Mouse (Mus musculus): ENCODE results near the gene Gsap.
"Not testable (repeated sequence)": the region's sequence is repeated elsewhere in the genome, so short reads cannot be mapped to it uniquely, and the experiment has no call there.

The Gsap gene

DNA sequence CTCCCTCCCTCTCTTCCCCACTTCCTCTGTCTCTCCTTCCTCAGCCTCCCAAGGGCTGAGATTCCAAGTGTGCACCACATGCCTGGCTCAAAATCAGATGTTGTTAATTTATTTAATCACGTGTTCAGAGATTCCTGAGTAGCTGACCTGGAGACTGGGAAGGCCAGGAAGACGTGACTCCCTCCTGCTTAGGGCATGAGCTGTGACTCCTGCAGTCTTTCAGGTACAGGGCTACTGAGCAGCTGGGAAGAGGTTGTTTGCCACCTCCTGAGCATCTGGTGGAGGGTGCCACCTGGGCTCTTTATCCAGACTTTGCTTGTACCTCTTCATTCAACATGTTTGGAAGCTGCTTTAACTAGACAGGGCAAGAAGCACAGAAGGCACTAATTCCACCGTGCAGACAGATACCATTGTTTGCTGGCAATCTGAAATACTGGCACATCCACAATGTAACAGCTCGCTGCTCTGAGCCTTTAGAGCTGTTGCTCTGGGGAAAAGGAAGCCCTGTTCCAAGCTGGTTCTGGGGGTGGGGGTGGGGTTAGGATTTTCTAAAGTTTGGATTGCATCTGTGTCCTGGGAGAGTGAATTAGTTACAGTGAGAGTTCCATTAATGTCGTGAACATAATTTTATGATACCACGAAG, 75.3 kb downstream of the Gsap start:
- no peak for DNase-seq (ENCODE audit: low spot score)

DNA sequence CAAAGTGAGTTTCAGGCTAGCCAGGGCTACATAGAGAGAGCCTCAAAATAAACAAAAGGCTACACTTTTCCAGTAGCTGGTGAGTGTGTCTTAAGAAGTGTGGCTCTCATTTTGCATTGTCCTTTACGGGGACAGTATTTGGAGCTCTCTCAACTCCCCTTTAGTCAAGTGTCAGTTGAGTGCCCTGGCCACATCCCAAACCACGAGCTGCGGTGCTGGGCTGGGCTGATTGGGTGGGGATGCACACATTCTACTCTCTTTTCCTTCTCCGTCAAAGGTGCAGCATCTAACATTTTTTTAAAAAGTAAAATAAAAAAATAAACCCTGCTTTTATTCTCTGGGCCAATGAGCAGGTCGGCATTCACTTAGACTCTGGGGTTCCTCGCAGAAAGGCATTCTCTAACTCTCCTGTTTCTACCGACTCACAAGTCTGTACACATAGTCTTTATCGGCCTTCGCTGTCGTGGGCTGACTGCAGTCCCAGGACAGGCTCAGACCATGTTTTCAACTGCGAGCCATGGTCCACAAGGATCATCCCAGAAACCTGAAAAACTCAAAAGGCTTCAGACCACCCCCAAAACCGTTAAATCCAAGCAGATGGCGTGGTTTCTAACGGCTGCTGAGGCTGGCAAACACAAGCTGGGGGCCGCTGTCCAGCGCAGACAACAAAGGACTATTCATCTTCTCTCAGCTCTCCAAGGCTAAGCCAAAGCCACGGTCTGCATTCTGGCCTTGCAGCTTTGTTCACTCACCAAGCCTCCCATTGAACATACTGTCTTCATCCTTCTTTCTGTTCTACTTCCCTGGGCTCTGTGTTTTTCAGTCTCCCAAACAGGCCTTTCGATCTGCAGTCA, 77.4 kb downstream of the Gsap start:
- no peak for DNase-seq (ENCODE audit: low spot score)

DNA sequence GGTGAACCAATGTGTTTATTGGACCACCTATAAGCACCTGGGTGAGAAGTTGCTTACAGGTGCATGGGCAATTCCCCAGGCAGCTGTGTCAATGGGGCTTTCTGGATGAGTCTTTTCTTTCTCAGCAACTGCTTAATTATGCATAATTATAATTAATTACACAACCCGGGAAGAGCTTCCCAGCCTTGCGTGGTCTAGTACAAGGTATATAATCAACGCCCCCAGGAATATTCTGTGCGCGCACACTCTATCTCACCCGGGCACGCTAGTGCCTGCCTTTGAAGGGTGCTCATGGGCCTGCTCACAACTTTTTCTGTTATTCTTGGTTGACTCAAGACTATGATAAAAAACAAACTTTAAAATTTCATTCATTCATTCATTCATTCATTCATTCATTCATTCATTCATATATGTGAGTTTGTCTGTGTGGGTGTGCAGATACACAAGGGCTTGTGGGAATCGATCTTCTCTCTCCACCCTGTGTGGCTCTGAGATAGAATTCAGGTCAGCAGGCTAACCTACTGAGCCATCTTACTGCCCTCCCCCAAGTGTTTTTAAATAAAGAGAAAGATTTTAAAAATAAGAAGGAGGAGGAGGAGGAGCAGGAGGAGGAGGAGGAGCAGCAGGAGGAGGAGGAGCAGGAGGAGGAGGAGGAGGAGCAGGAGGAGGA, 78.4 kb downstream of the Gsap start:
- DNase-seq (ENCODE audit: low spot score): no peak

DNA sequence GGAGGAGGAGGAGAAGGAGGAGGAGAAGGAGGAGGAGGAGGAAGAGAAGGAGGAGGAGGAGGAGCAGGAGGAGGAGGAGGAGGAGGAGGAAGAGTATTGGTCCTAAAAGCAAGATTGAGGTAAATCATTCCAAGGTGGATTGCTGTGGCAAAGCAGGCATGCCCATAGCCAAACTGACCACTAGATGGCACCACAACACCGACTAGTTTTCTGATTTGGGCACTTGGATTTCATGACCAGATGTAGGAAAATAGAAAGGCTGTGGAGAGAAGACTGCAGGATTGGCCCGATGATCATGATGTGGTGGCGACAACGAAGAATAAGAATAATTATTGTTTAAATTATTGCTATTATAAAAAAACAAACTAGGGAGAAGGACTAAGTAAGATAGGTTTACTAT, 79.0 kb downstream of the Gsap start:
- peak; percentile 94 for DNase-seq (ENCODE audit: low spot score)

DNA sequence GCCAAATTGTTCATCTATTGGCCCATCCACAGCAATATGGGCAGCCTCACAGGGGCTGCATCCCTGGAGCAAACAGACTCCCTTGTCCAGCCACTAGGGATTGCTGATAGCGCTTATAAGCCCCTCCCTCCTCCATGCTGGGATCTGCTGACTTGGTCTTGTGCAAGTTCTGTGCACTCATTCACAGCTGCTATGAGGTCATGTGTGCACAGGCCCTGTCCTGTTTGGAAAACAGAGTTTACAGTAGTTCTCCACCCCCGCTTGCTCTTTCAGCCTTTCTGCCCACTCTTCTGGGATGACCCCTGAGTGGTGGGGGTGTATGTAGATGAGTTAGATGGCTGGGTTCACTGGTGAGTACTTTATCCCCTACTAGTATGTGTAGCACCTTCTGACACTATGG, 81.0 kb downstream of the Gsap start:
- DNase-seq (ENCODE audit: low spot score): no peak

DNA sequence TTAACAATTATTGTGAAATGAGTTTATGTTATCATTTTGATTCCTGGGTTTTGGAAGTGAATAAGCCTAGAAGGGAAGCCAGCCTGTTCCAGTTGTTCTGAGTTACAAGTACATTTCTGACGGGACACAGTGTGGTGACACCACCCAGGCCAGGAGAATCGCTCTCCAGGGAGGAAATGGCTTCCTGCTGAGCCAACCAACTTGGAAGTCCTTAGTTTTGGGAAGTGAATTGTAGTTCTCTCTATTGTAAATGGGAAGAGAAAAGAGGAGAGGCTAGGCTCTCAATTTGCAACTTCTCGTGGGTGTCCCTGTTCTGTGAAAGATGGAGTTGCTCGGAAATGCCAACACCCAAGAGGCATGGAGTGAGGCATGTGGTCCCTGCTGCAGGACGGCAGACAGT, 83.4 kb downstream of the Gsap start:
- no peak for DNase-seq (ENCODE audit: low spot score)

DNA sequence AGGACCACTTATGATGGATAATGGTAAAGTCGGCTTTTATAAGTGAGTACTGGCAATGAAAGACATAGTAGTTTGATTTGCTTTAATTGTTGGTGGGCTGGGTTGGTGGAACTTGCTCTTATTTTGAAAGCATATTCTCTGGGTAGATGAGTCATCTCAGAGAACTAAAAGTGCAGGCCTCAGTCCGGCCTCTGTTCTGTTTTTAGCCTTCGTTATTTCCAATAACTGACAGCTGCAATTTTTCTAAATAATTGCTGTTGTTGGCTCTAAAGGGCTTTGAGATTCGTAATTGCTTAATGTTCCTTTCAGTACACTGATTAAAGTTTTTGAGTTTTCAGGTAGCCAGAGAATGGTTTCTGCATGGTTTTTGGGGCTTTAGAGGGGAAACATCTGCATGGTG, 84.7 kb downstream of the Gsap start:
- no peak for DNase-seq (ENCODE audit: low spot score)

DNA sequence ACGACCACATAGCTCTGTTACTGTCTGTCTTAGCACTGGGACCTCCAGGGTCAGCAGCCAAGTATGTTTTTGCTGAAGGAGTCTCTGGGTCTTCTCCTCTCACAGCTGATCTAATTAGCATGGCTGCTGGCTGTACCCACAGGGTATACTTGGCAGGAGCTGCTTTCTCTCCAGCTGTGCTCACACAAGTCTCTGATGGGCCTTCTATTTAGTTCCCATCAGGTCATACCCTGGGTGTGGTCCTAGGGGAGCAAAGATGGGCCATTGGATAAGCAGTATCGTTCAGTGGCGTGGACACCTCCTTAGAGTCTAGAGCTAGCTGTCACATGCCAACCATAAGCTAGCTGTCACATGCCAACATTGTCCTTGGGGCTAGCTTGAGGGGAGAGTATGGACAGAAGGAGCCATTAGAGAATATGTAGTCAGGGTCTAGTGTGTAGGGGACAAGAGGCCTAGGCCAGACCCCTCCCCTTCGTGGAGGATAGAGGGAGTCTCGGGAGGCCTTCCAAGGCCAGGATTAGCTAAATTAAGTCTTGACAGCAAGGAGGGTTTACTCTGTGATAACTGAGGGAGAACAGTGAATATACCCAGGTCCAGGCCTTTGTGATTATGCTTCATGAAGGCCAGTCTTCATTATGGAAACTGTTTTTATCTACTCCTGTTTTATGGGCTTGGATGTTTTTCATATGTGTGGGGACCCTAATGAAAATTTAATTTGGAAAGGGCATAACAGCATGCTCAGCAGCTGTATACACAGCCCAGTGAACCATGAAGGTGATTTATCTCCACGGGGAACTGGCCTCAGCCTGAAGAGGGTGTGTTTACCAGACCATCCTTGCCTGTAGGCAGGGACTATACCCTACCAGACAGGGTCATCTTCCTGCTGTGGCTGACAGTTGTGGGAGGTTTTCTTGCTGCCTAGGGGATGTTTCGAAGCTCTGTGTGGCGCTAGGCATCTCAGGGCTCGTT, 85.6 kb downstream of the Gsap start:
- DNase-seq (ENCODE audit: low spot score): no peak

DNA sequence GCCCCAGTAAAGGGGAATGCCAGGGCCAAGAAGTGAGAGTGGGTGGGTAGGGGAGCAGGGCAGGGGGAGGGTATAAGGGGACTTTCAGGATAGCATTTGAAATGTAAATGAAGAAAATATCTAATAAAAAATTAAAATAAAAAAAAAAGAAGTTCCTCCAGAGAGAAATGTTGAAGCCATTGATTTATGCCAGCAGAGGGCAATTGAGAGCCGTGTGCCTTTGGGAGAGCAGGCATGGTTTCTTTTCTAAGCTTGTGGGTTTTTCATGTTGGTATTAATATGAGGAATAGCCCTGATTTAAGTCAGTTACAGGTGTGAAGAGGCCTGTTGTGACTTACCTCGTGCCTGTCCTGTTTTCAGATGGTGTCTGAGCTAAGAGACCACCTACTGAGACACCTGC, 91.6 kb downstream of the Gsap start:
- not testable (repeated sequence) for DNase-seq (ENCODE audit: low spot score)

DNA sequence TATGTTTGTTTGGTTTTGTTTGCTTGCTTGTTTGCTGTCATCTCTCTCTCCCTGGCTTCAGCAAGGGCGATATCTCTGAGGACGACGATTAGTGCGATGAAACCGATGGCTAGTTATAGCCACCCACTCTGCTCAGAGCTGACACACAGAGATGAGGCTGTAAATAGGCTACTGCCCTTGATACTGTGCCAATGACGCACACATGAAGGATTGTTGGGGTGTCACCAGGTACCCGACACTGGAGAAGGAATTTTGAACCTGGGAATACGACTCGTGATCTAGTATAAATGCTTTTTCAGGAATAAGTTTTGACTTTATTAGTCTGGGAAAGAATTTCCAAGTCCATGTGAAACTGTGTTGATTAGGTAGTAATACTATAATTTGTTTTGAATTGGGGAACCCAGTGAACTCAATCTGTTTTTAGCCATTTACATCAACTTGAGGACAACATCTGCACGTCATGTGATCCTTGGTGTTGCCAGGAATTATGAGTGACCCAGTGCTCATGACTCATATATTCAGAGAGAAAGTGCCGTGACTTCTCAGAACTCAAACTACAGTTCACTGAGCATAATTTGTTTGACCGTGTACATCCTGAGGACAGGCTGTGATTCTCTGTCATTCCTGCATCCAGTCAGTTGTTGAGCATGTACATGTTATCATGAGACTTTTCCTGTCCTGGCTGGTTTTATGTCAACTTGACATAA, 97.5 kb downstream of the Gsap start:
- no peak for DNase-seq (ENCODE audit: low spot score)

DNA sequence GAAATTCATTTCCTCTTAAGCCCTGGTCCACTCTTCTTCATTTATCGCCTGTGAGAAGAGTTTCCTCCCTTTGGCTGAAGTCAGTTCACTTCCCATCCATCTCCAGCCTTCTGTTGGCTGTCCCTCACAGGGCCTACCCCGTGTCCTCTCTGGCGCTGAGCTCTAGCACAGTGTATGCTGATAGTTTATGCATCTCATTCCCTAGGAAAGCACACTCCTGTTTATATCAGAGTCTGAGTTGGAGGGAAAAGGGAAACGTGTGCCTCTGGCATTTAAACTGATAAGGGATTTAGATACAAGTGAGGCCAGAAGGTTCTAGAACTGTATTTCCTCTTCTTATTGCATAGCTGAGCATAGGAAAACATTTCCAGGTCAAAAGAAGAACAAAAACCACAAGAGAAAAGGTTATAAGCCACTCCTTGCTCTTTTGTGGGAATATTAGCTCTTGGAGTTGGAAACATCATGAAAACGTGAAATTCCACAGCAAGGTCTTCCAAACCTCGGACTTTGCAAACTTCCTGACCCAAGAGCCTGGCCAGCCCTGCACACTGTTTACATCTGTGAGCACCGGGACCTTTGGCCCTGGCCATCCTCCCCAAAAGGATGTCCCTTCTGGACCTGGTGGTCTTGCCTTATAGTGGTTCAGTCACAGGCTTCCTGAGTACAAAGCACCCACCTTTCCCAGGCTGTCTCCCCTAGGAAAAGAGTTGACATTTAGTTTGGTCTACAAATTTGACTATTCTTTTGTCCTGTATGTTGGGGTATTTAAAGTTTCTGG, 102.8 kb downstream of the Gsap start:
- DNase-seq (ENCODE audit: low spot score): no peak

DNA sequence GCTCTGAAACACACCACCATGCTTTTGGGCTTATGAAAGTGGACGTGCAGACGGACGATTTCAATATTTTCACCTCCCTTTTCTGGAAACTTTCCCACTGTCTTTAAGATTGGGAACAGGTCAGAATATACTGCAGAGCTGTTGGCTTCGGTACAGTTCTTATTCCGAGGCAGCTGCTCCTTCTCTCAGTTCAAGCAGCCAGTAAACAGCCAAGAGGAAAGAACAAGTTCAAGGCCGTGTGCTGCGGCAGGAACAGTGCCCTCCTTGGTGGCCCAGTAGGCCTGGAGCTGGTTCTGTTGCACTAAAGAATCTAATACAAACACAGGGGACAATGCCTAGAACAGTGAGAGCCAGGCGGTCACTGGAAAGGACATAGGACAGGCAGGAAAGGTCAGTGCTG, 104.5 kb downstream of the Gsap start:
- DNase-seq (ENCODE audit: low spot score): no peak

DNA sequence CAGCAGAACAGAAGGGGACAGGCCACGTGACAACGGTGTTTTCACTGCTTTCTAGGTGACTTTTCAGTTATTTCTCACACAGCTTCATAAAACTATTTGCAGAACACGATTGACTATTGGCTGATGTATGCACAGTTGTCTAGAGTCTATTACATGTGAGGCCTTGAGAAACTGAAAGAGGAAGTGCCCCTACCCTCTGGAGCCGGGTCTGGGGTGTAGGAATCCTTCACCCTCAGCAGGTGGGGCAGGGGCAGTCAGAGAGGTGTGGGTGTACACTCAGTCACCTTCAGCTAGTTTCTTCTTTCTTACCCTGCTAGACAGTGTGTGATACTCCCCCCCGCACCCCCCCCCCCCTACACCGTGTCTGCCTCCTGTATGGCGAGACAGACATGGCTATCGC, 109.6 kb downstream of the Gsap start:
- DNase-seq (ENCODE audit: low spot score): no peak

DNA sequence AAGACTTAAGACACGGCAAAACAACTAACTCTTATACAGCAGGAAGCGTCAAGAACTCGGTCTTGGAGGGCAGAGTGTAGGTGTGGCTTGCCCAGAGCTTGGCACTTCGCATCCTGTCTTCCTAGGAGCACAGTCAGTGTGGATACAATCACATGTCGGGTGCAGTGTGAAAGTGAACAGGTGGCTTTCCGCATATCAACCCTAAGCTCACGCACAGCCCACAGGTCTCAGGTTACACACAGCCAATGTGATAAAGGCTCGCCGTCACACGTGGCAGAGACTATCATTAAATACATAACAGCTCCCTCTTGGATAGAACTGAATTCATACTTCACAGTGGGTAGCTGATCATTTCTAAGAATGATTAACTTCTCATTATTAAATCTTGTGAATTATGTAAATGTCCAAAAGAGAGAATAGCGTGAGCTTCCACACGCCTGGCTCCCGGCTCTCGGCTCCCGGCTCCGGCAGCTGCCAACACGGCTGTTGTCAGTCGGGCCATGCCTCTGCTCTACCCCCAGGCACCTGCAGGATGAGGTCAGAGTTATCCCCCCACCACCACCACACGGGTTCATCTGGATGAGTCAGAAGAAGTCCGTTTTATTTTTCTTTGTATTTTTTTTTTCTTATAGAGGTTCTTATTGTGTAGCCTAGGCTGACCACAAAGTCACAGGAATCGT, 113.2 kb downstream of the Gsap start:
- DNase-seq (ENCODE audit: low spot score): no peak

DNA sequence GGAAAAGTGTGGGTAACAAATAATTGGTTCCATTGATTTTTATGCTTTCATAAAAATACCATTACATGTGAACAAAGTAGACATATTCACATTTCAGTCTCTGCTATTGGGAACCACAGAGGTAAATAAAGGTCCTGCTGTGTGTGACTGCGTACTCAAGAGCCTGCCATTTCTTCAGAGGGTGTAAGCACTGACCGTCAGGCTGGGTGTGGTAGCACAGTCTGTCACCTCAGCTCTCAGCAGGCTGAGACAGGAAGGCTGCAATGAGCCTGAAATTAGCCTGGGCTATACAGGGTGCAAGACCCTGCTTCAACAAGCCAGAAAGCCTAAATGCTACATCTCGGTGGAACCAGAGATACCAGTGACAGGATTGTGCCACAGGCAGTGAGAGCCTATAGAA, 114.0 kb downstream of the Gsap start:
- no peak for DNase-seq (ENCODE audit: low spot score)

DNA sequence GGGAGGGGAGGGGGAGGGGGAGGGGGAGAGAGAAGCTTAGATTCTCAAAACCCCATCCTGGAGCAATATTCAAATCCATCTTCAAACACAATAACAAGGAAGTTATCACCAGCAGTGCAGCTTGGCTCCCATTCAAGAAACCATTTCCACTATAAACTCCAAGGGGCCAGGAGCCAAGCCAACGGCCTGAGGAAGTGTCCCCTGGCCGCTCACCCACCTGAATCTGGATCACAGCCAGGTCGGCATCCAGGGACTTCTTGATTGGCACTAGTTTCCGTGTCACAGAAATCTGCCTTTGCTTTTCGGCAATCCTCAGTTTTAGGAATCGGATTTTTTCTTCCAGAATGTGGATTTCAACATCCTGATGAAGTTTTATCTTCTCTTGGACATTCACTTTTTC, 115.0 kb downstream of the Gsap start:
- DNase-seq (ENCODE audit: low spot score): no peak

DNA sequence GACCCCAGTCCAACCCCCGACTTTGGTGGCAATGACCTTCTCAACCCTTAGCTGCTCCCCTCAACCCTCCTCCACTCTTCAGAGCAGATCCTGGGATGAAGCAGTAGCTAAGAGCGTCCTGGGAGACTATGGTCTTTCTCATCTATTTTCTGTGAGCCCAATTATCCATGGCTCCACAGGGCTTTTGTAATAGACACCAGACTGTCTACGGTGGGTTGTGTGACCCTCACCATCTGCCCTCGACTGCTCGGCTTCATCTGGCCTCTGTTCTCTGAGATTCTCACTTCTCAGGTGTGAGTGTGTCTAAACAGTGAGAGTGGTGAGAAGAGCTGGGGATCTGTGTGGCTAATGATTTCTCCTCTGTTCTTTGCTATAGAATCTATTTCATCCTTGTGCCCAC, 121.1 kb downstream of the Gsap start:
- no peak for DNase-seq (ENCODE audit: low spot score)

DNA sequence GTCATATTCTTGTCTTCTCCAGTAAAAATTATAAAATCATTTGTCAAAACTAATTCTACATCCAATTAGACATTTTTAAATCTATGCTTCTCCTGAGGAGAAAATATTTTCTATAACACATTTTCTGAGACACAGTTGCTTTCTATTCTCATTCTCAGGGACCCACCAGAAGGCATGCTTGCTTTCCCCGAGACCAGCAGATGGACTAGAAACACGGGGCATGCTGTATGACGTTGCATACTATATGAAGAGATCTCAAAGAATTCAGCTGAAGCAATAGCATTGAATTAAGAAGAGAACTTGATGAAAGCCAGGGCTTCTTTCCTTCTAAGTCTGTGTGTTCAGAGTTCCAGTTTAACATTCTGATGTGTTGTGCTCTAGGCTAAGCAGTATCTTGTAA, 128.6 kb downstream of the Gsap start:
- no peak for DNase-seq (ENCODE audit: low spot score)

DNA sequence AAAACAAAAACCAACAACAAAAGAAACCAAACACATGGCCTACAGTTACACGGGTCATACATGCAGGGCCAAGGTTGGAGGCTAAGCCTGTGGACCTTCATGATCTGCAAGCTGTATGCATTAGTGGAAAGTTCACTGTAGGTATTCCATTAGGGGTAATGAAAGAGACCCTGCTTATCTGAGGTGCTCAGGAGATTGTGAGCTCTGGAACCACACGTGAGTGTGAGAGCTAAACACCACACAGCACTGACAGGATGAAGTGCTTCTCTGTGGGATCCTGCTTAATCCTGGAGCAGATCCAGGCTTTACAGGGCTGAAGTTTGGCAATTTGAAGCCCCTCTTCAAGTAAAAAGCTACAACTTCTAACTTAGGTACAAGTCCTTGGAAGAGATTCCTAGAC, 134.1 kb downstream of the Gsap start:
- no peak for DNase-seq (ENCODE audit: low spot score)

DNA sequence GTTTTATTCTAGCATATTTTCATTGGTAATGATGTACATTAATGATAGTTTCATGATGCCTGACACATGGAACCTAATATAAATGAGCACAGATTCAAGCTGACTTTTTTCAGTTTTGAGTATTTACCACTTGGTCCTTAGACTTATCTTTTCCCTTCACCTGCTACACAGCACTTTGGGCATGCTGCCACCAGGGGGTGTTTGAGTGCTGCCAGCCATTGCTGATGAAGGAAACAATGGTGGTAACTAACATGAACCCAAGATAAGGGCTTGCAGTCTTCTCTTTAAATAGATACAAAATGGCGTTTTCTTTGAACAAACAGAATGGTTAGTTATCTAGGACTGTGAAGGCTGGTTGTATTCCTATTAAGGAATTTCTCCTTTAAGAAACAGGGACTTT, 140.4 kb downstream of the Gsap start:
- DNase-seq (ENCODE audit: low spot score): no peak

Measured in layer of hippocampus, adult 9-10 months (tissue).